Mouse (Mus musculus): ENCODE results near the gene Stpg4. TPM values are rescaled to one million over a fixed set of nuclear protein-coding genes. Genes with fewer than 3 reads are reported as not detected.

The Stpg4 gene
- polyA plus RNA-seq, 1 experiment from 2014 or later = not detected

DNA sequence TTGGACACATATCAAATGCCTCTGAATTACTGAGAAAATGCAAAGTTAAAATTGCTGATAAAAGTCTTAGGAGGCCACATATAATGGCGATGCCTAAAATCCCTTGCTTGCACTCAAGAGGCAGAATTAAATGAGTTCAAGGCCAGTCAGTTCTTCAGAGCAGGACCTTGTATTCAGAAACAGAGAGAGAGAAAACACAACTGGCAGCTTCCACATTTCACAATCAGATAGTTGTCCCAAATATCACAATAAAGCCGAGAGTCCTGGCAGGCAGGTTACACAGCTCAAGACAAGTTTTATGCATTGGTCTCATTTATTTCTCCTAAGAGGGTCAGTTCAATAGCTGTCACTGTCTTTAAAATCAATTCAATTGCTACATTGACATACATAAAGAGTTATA lies 14.0 kb upstream of the Stpg4 start:
- H3K36me3 ChIP-seq (ENCODE audit: control insufficient read depth, insufficient read depth, low read length) = no peaks in the 10 kb centered on the region
- H3K27ac ChIP-seq (ENCODE audit: low read length) = no peak overlapping the region
- H3K4me2 ChIP-seq (ENCODE audit: low read length) = peak overlapping the region; percentile 2; the same call in 1 of the 2 replicates
- no peak for ATAC-seq
- H3K4me3 ChIP-seq (ENCODE audit: low read depth, low read length) = no peak overlapping the region
- peaks cover 52% of the 10 kb centered on the region for H3K4me1 ChIP-seq (ENCODE audit: control insufficient read depth, insufficient read depth, low read length)
- no peak overlapping the region for H3K9ac ChIP-seq (ENCODE audit: low read depth, low read length)
- no peaks in the 10 kb centered on the region for H3K9me3 ChIP-seq (replicated peaks; ENCODE audit: control insufficient read depth, low read length, poor library complexity, severe bottlenecking)
- no peaks in the 10 kb centered on the region for H3K27me3 ChIP-seq (ENCODE audit: control insufficient read depth, insufficient read depth, low read depth, low read length)
- 71% methylated on average over 2 of the region's 2 CpGs for WGBS

- Histone ChIP-seq H3K4me3 (ENCODE audit: low read depth, low read length) (no peak overlapping the region), H3K4me1 (ENCODE audit: control insufficient read depth, insufficient read depth, low read length) (peaks cover 48% of the 10 kb centered on the region), H3K9me3 (replicated peaks; ENCODE audit: control insufficient read depth, low read length, poor library complexity, severe bottlenecking) (no peaks in the 10 kb centered on the region), H3K4me2 (ENCODE audit: low read length) (no peak overlapping the region), H3K27me3 (ENCODE audit: control insufficient read depth, insufficient read depth, low read depth, low read length) (no peaks in the 10 kb centered on the region), H3K27ac (ENCODE audit: low read length) (no peak overlapping the region), H3K9ac (ENCODE audit: low read depth, low read length) (no peak overlapping the region), H3K36me3 (ENCODE audit: control insufficient read depth, insufficient read depth, low read length) (peaks cover 6% of the 10 kb centered on the region)
- WGBS = 91% methylated on average over 2 of the region's 2 CpGs
- no peak for ATAC-seq
Observed at GRCm38 (mm10) chr17:87439441-87439840, 11.9 kb upstream of the Stpg4 start.

DNA sequence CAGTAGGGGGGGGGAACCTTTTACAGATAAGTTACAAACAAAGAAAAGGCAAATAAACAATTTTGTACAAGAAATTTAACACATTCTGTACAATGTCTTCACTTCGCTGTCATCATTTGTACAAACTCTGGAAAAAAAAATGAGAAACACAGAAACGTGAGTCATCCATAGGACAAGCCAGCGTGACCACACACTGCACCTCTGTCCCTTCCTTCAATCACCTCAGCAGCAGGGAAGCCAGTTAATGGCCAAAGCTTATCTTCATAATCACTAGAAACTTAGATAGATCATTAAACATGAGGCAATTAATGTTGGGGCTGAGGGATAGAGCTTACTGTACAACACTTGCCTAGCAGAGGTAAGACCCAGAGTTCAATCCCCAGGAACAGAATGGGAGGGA lies 6.4 kb upstream of the Stpg4 start:
- no peak for ATAC-seq
- H3K27me3 ChIP-seq (ENCODE audit: control insufficient read depth, insufficient read depth, low read depth, low read length) = no peaks in the 10 kb centered on the region
- H3K4me1 ChIP-seq (ENCODE audit: control insufficient read depth, insufficient read depth, low read length) = peaks cover 8% of the 10 kb centered on the region; the same call in 1 of the 2 replicates
- no peak overlapping the region for H3K27ac ChIP-seq (ENCODE audit: low read length)
- H3K4me3 ChIP-seq (ENCODE audit: low read depth, low read length) = no peak overlapping the region
- WGBS = 89% methylated on average over 3 of the region's 3 CpGs
- H3K36me3 ChIP-seq (ENCODE audit: control insufficient read depth, insufficient read depth, low read length) = peaks cover 21% of the 10 kb centered on the region
- no peak overlapping the region for H3K9ac ChIP-seq (ENCODE audit: low read depth, low read length)
- H3K9me3 ChIP-seq (replicated peaks; ENCODE audit: control insufficient read depth, low read length, poor library complexity, severe bottlenecking) = no peaks in the 10 kb centered on the region
- H3K4me2 ChIP-seq (ENCODE audit: low read length) = no peak overlapping the region

GRCm38 (mm10) chr17:87432743-87433142 lies 5.2 kb upstream of the Stpg4 start:
- WGBS = 98% methylated on average over 5 of the region's 5 CpGs
- H3K36me3 ChIP-seq (ENCODE audit: control insufficient read depth, insufficient read depth, low read length) = peaks cover 21% of the 10 kb centered on the region

GRCm38 (mm10) chr17:87432314-87432713 lies 4.8 kb upstream of the Stpg4 start:
- no peak for ATAC-seq
- Histone ChIP-seq H3K9me3 (replicated peaks; ENCODE audit: control insufficient read depth, low read length, poor library complexity, severe bottlenecking) (no peaks in the 10 kb centered on the region), H3K27me3 (ENCODE audit: control insufficient read depth, insufficient read depth, low read depth, low read length) (no peaks in the 10 kb centered on the region), H3K36me3 (ENCODE audit: control insufficient read depth, insufficient read depth, low read length) (peaks cover 21% of the 10 kb centered on the region), H3K4me2 (ENCODE audit: low read length) (no peak overlapping the region), H3K9ac (ENCODE audit: low read depth, low read length) (no peak overlapping the region), H3K4me3 (ENCODE audit: low read depth, low read length) (no peak overlapping the region), H3K27ac (ENCODE audit: low read length) (no peak overlapping the region), H3K4me1 (ENCODE audit: control insufficient read depth, insufficient read depth, low read length) (peaks cover 3% of the 10 kb centered on the region)

More at GRCm38 (mm10) chr17:87432743-87433142, 5.2 kb upstream of the Stpg4 start:
- Histone ChIP-seq H3K27me3 (ENCODE audit: control insufficient read depth, insufficient read depth, low read depth, low read length) (no peaks in the 10 kb centered on the region), H3K4me1 (ENCODE audit: control insufficient read depth, insufficient read depth, low read length) (peaks cover 2% of the 10 kb centered on the region; the same call in 1 of the 2 replicates), H3K4me3 (ENCODE audit: low read depth, low read length) (no peak overlapping the region), H3K4me2 (ENCODE audit: low read length) (no peak overlapping the region), H3K9me3 (replicated peaks; ENCODE audit: control insufficient read depth, low read length, poor library complexity, severe bottlenecking) (no peaks in the 10 kb centered on the region), H3K27ac (ENCODE audit: low read length) (no peak overlapping the region), H3K9ac (ENCODE audit: low read depth, low read length) (no peak overlapping the region)
- no peak for ATAC-seq

DNA sequence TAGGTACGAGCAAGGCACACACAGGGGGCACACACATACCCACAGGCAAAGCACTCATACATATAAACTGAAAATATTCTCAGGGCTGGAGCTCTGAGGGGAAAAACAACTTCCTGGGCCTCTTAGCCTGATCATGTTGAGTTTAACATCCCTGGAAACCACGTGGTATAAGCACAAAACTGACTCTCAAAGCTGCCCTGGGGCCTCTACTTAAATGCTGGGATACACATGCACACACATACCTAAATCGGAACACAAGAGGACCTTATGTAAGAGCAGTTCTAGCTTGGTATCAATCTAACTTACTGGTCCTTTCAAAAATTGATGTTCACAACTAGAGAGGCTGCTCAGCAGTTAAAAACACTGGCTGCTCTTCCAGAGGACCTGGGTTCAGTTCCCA lies 1.9 kb upstream of the Stpg4 start:
- Histone ChIP-seq H3K4me3 (ENCODE audit: low read depth, low read length) (no peak overlapping the region), H3K4me2 (ENCODE audit: low read length) (no peak overlapping the region), H3K36me3 (ENCODE audit: control insufficient read depth, insufficient read depth, low read length) (peaks cover 14% of the 10 kb centered on the region), H3K27ac (ENCODE audit: low read length) (no peak overlapping the region), H3K4me1 (ENCODE audit: control insufficient read depth, insufficient read depth, low read length) (peaks cover 2% of the 10 kb centered on the region; the same call in 1 of the 2 replicates), H3K9ac (ENCODE audit: low read depth, low read length) (no peak overlapping the region), H3K9me3 (replicated peaks; ENCODE audit: control insufficient read depth, low read length, poor library complexity, severe bottlenecking) (no peaks in the 10 kb centered on the region), H3K27me3 (ENCODE audit: control insufficient read depth, insufficient read depth, low read depth, low read length) (no peaks in the 10 kb centered on the region)
- no peak for ATAC-seq
- 90% methylated on average over 3 of the region's 3 CpGs for WGBS

GRCm38 (mm10) chr17:87418082-87418481 lies 9.5 kb downstream of the Stpg4 start:
- no peaks in the 10 kb centered on the region for H3K4me1 ChIP-seq (ENCODE audit: control insufficient read depth, insufficient read depth, low read length)
- ATAC-seq = no peak
- H3K9ac ChIP-seq (ENCODE audit: low read depth, low read length) = no peak overlapping the region
- H3K4me2 ChIP-seq (ENCODE audit: low read length) = no peak overlapping the region
- H3K27ac ChIP-seq (ENCODE audit: low read length) = no peak overlapping the region
- no peak overlapping the region for H3K4me3 ChIP-seq (ENCODE audit: low read depth, low read length)
- no peaks in the 10 kb centered on the region for H3K36me3 ChIP-seq (ENCODE audit: control insufficient read depth, insufficient read depth, low read length)
- no peaks in the 10 kb centered on the region for H3K27me3 ChIP-seq (ENCODE audit: control insufficient read depth, insufficient read depth, low read depth, low read length)
- WGBS = 74% methylated on average over 7 of the region's 7 CpGs
- H3K9me3 ChIP-seq (replicated peaks; ENCODE audit: control insufficient read depth, low read length, poor library complexity, severe bottlenecking) = no peaks in the 10 kb centered on the region

- H3K27ac ChIP-seq (ENCODE audit: low read length) = no peak overlapping the region
- no peak overlapping the region for H3K4me2 ChIP-seq (ENCODE audit: low read length)
- no peaks in the 10 kb centered on the region for H3K27me3 ChIP-seq (ENCODE audit: control insufficient read depth, insufficient read depth, low read depth, low read length)
- H3K9ac ChIP-seq (ENCODE audit: low read depth, low read length) = no peak overlapping the region
- no peaks in the 10 kb centered on the region for H3K36me3 ChIP-seq (ENCODE audit: control insufficient read depth, insufficient read depth, low read length)
- no peaks in the 10 kb centered on the region for H3K4me1 ChIP-seq (ENCODE audit: control insufficient read depth, insufficient read depth, low read length)
- WGBS = 85% methylated on average over 4 of the region's 4 CpGs
- H3K9me3 ChIP-seq (replicated peaks; ENCODE audit: control insufficient read depth, low read length, poor library complexity, severe bottlenecking) = no peaks in the 10 kb centered on the region
- no peak overlapping the region for H3K4me3 ChIP-seq (ENCODE audit: low read depth, low read length)
- ATAC-seq = no peak
Observed at GRCm38 (mm10) chr17:87406646-87407045, 20.9 kb downstream of the Stpg4 start.

DNA sequence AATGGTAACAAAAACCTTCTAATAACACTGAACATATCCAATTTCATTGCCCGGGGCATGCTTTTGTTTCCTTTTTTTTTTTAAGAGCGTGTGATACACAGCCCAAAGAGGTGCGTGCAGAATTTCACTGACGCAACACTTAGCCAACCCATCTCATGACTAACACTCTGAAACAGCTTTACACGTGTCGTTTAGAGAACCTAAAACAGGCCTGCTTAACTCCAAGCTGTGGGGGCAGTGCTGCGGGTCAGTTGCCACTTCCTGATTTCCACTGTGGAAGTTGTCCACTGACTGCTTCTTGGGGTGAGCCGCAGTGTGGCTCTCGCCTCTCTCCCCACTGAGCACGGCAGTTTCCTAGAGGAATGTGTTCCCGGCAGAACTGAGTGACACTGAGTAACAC lies 22.0 kb downstream of the Stpg4 start:
- Histone ChIP-seq H3K36me3 (ENCODE audit: control insufficient read depth, insufficient read depth, low read length) (no peaks in the 10 kb centered on the region), H3K9me3 (replicated peaks; ENCODE audit: control insufficient read depth, low read length, poor library complexity, severe bottlenecking) (no peaks in the 10 kb centered on the region)
- 73% methylated on average over 11 of the region's 11 CpGs for WGBS

More for the DNA sequence above, 22.0 kb downstream of the Stpg4 start:
- H3K4me1 ChIP-seq (ENCODE audit: control insufficient read depth, insufficient read depth, low read length) = no peaks in the 10 kb centered on the region
- no peaks in the 10 kb centered on the region for H3K27me3 ChIP-seq (ENCODE audit: control insufficient read depth, insufficient read depth, low read depth, low read length)
- ATAC-seq = no peak
- H3K9ac ChIP-seq (ENCODE audit: low read depth, low read length) = no peak overlapping the region
- no peak overlapping the region for H3K27ac ChIP-seq (ENCODE audit: low read length)
- H3K4me2 ChIP-seq (ENCODE audit: low read length) = no peak overlapping the region
- H3K4me3 ChIP-seq (ENCODE audit: low read depth, low read length) = no peak overlapping the region

Data from midbrain, embryonic 16.5 days (tissue).